Mouse (Mus musculus) heart, postnatal 25 days (tissue): Measurements from ENCODE around the gene Fkbp14. TPM values are rescaled to one million over a fixed set of nuclear protein-coding genes. Genes with fewer than 3 reads are reported as not detected.
A peak's percentile ranks its signal among the peaks of the same experiment; 100 is the strongest.

Experiments used
- DNase-seq: peaks from one replicate; pipeline ENCODE4 v3.0.0; 2022; ENCODE audit warnings: low spot score
- intact Hi-C: fragments of 180-260 bp; cut with DNase I; formaldehyde crosslinking; loops from one replicate; pipeline ENCODE4 v1.15.1; 2025
- total RNA-seq, 2 experiments: library from RNA; stranded (reverse); gene quantifications; 2 replicates each; pipeline ENCODE4 v1.2.3; 2021

Gene Fkbp14
- total RNA-seq: 10 to 100 TPM in 1 of 2 experiments, 1 to 10 TPM in 1; 8.2 to 10.4 TPM

- intact Hi-C loops: loop anchor here (5.0 to 10.0 kb wide), 3 partner anchors 85 to 378 kb away; partner anchors contain the start of genes Mturn, Nod1 and Znrf2
- no peak for DNase-seq
Observed at GRCm38 (mm10) chr6:54597208-54597607, at the start of gene Fkbp14. Gene Fkbp14 (minus strand): TSS chr6:54597308.

GRCm38 (mm10) chr6:54643181-54643580, 46.1 kb upstream of the Fkbp14 start:
- intact Hi-C loops: no loop called here
- no peak for DNase-seq

GRCm38 (mm10) chr6:54641953-54642352, 44.8 kb upstream of the Fkbp14 start:
- intact Hi-C loops: no loop called here
- no peak for DNase-seq

- intact Hi-C loops: no loop called here
- DNase-seq: no peak
Observed at GRCm38 (mm10) chr6:54639877-54640276, 42.8 kb upstream of the Fkbp14 start.

- intact Hi-C loops: loop anchor here (2.0 kb wide), 1 partner anchor 45 kb away; no protein-coding TSS in a partner anchor
- no peak for DNase-seq
Observed at GRCm38 (mm10) chr6:54631462-54631861, 34.4 kb upstream of the Fkbp14 start.

DNA sequence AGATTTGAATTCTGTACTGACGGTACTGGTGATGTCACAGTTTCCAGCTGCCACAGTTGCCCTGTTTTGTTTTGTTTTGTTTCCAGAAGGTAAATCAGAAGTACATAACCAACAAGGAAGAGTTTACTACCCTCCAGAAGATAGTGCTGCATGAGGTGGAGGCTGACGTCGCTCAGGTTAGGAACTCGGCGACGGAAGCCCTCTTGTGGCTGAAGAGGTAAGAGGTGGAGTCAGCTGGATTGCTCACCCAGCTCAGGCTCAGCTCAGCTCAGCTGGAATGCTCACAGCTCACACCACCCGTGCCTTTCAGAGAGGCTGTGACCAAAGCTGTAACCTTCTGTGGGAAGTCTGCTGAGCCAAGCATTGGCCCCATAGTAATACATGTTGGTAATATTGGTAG, 32.6 kb upstream of the Fkbp14 start:
- intact Hi-C loops: loop anchor here (2.0 kb wide), 1 partner anchor 43 kb away; no protein-coding TSS in a partner anchor
- no peak for DNase-seq

DNA sequence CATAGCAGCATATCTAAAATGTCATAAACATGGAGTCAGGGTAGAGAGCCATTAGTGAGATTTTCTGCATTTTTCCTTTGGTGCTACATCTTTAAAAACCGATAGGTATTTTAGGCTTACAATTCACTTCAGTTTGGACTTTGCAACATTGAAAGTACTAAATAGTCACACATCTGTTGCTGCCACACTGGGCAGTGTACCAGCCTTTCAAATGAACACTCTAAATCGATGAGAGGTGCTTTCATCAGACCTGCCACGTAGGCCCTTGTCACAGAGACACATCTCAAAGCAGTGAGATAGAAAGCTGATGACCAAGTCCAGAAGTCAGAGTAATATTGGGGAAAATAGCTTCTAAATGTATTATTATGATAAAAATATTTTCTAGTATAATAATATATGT, 31.3 kb upstream of the Fkbp14 start:
- DNase-seq: no peak
- intact Hi-C loops: no loop called here

GRCm38 (mm10) chr6:54620357-54620756, 23.2 kb upstream of the Fkbp14 start:
- DNase-seq: no peak
- intact Hi-C loops: no loop called here

DNA sequence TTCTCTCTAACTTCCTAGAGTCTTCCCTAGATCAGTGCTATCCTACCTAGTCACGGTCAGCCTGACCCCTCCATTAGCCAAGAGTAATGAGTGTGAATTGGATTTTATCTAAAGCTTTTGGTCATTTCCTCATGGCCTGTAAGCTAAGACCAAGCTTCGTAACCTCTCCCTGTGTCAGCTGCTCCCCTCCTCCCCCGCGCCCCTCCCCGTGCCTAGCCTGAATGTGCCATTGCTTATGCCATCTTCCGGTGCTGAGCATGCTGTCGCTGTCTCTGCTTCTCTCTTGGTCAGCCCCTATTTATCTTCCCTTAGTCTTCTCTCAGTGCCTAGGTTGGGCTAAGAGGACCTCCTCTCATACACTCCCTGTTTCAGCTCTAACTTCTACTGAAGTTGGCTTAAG, 22.4 kb upstream of the Fkbp14 start:
- DNase-seq: no peak
- intact Hi-C loops: no loop called here

DNA sequence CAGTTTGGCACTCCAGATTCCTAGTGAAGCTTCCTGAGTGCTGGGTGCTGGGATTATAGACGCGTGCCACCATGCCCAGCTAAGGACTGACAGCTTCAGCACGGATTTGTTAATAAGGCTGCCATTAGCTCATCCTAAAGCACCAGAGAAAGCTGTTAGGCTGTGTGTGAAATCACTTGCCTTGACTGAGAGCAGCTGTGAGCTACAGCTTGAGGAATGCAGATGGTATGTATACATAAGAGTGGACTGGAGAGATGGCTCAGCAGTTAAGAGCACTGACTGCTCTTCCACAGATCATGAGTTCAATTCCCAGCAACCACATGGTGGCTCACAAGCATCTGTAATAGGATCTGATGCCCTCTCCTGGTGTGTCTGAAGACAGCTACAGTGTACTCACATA, 20.3 kb upstream of the Fkbp14 start:
- intact Hi-C loops: no loop called here
- no peak for DNase-seq

GRCm38 (mm10) chr6:54606241-54606640, 9.1 kb upstream of the Fkbp14 start:
- DNase-seq: no peak

GRCm38 (mm10) chr6:54604001-54604715, 7.0 kb upstream of the Fkbp14 start:
- no peak for DNase-seq
- intact Hi-C loops: no loop called here

More at GRCm38 (mm10) chr6:54606241-54606640, 9.1 kb upstream of the Fkbp14 start:
- intact Hi-C loops: no loop called here

DNA sequence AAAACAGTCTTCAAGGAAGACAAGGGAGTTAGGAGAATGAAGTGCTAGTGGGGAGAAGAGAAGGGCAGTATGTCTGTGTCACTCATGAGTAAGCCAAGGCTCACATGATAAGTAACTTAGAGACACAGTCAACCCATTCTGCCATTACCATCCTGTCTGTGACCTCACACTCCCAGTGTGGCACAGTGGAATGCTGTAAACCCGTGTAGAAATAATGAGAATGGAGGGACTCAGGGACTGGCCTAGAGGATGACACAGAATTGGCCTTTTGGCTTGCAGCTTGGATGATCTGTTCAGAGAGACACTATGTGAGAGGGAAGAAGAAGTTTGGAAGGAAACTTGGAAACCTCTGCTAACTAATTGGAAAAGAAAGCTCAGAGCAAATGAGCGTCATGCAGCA, 5.8 kb upstream of the Fkbp14 start:
- intact Hi-C loops: no loop called here
- no peak for DNase-seq

DNA sequence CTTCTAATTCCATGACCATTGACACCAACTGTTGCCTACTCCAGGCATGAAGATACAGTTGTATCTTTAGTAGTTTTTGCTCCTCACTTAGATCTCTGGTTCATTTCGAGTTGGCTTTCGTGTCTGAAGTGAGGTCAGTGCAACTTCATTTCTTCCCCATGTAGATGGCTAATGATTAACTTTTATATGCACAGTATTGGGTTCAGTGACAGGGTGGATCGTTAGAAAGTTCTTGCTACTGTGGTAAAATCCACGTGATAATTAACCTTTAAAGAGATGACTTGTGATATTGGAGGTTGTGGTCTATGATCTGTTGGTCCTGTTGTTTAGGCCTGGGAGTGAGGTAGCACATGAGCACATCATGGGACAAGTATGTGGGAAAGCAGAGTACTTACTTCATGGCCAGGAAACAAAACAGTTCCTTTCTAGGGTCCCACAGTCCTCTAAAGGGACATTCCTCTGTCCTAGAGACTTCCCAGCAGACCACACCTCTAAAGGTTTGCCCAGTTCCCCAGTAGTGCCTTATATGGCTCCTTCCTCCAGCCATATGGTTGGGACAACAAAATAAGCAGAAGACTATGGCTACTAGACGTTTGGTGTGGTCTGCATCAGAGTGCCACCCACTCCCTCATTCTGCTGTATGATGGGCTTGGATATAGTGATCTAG, 3.7 kb upstream of the Fkbp14 start:
- intact Hi-C loops: no loop called here
- no peak for DNase-seq

DNA sequence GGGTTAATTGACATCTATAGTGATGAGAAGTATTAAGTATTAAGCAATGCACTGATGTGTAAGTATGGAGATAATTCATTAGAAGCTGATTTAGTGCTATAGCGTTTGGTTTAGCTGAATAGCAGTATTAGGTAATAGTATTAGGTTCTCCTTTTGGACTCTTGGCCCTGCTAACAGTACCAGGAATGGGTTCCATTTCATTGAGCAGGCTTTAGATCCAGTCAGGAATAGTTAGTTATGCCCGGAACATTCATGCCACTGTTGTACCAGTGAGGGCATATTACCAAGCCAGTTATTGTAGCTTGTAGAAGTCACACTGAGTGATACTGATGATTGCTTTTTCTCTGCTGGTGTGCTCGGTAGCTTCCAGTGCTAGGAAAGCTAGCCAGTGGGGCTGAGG, 603 bp upstream of the Fkbp14 start:
- intact Hi-C loops: loop anchor here (5.0 to 10.0 kb wide), 3 partner anchors 85 to 377 kb away; partner anchors contain the start of genes Mturn, Nod1 and Znrf2
- DNase-seq: no peak

- no peak for DNase-seq
- intact Hi-C loops: loop anchor here (5.0 to 10.0 kb wide), 3 partner anchors 87 to 379 kb away; partner anchors contain the start of genes Mturn, Nod1 and Znrf2
Observed at GRCm38 (mm10) chr6:54595330-54595878, 1.7 kb downstream of the Fkbp14 start.

- peak; percentile 87 for DNase-seq
- intact Hi-C loops: loop anchor here (5.0 to 10.0 kb wide), 3 partner anchors 88 to 380 kb away; partner anchors contain the start of genes Mturn, Nod1 and Znrf2
Observed at GRCm38 (mm10) chr6:54594469-54595329, 2.4 kb downstream of the Fkbp14 start, which contains the start of gene Plekha8. Gene Plekha8 (plus strand): TSS chr6:54595111.

GRCm38 (mm10) chr6:54593766-54594468, 3.2 kb downstream of the Fkbp14 start:
- DNase-seq: no peak
- intact Hi-C loops: loop anchor here (10.0 kb wide), 1 partner anchor 381 kb away; the partner anchor contains the start of gene Nod1
